ENCODE assay signal across 8 mouse cellular contexts in genomic region chr11:98963191-98964021, GRCm38 (mm10). TPM values are rescaled to one million over a fixed set of nuclear protein-coding genes. Genes with fewer than 3 reads are reported as not detected.
A peak's percentile ranks its signal among the peaks of the same experiment; 100 is the strongest.
DNase-seq lines count a peak whose midpoint lies in the region; ATAC-seq and TF ChIP-seq lines count a peak whose summit lies in the region.

No protein-coding gene starts in this region.

- H3K4me2 ChIP-seq in hindbrain, embryonic 14.5 days (replicated peaks): peak overlapping the region; percentile 98

- no peaks in the 10 kb centered on the region for H3K9me3 ChIP-seq in hindbrain, embryonic 14.5 days (ENCODE audit: control insufficient read depth, low read length)

- peaks cover 89% of the 10 kb centered on the region for H3K4me1 ChIP-seq in hindbrain, embryonic 14.5 days (replicated peaks; ENCODE audit: control insufficient read depth, insufficient read depth, low read length)
- peaks cover 43% of the 10 kb centered on the region for H3K4me1 ChIP-seq in liver, adult 2 months (ENCODE audit: control insufficient read depth, insufficient read depth, low read length)
- peaks cover 72% of the 10 kb centered on the region for H3K4me1 ChIP-seq in thymus, adult 2 months (replicated peaks; ENCODE audit: control insufficient read depth, insufficient read depth, low read length)

- H3K27me3 ChIP-seq in hindbrain, embryonic 14.5 days (ENCODE audit: control insufficient read depth, insufficient read depth, low read length): no peaks in the 10 kb centered on the region
- no peaks in the 10 kb centered on the region for H3K27me3 ChIP-seq in liver, adult 2 months (ENCODE audit: control insufficient read depth, insufficient read depth, low read length)
- H3K27me3 ChIP-seq in thymus, adult 2 months (ENCODE audit: control insufficient read depth, insufficient read depth, low read length): no peaks in the 10 kb centered on the region

- WGBS in hindbrain, embryonic 14.5 days: 1% methylated on average over 32 of the region's 32 CpGs
- 1% methylated on average over 32 of the region's 32 CpGs for WGBS in liver, adult 2 months
- WGBS in thymus, adult 2 months: 1% methylated on average over 32 of the region's 32 CpGs

- intact Hi-C loops in gastrocnemius, adult 2 months (cut with DNase I): loop anchor here (2.0 kb wide), 1 partner anchor 27 kb away; no protein-coding TSS in a partner anchor

- DNase-seq in layer of hippocampus, adult 2 months (ENCODE audit: low spot score in 2 of 2): peak in 1 of 2 experiments; percentile 47
- DNase-seq in layer of hippocampus, postnatal 36 days: no peak
- DNase-seq in brain, embryonic 14.5 days (ENCODE audit: low read depth): peak; percentile 92
- DNase-seq in gastrocnemius, adult 2 months: peak; percentile 87
- peak; percentile 72 for DNase-seq in hindbrain, embryonic 14.5 days (ENCODE audit: low spot score)
- peak; percentile 87 for DNase-seq in liver, adult 2 months (ENCODE audit: extremely low read depth, low read depth, low spot score)
- DNase-seq in thymus, adult 2 months: peak; percentile 79

- no peaks in the 10 kb centered on the region for H3K36me3 ChIP-seq in hindbrain, embryonic 14.5 days (replicated peaks; ENCODE audit: control insufficient read depth, insufficient read depth)
- H3K36me3 ChIP-seq in liver, adult 2 months (ENCODE audit: control insufficient read depth, insufficient read depth, low read length): peaks cover 6% of the 10 kb centered on the region; the same call in 1 of the 2 replicates
- peaks cover 4% of the 10 kb centered on the region; the same call in 1 of the 2 replicates for H3K36me3 ChIP-seq in thymus, adult 2 months (ENCODE audit: control insufficient read depth, insufficient read depth, low read length)

- no peak for TF ChIP-seq POLR2A in brain, embryonic 14.5 days (IDR thresholded peaks at IDR 0.05; ENCODE audit: borderline replicate concordance, extremely low read depth, insufficient read depth, insufficient read length, poor library complexity, severe bottlenecking)
- TF ChIP-seq POLR2A in liver, adult 2 months (IDR thresholded peaks at IDR 0.05; ENCODE audit: extremely low read depth, insufficient read depth, low read length): peak; percentile 34; the same call in 1 of the 2 replicates
- TF ChIP-seq POLR2A in thymus, adult 2 months (IDR thresholded peaks at IDR 0.05; ENCODE audit: control insufficient read depth, extremely low read depth, insufficient read depth, low read length, poor library complexity): 0 out of 2 replicates have a peak, but pooled peaks have one; percentile 35

- TF ChIP-seq CTCF in layer of hippocampus, adult 2 months (conservative IDR thresholded peaks at IDR 0.05): peak; percentile 55
- TF ChIP-seq CTCF in brain, embryonic 14.5 days (IDR thresholded peaks at IDR 0.05; ENCODE audit: borderline replicate concordance, extremely low read depth, insufficient read depth, insufficient read length): no peak
- no peak for TF ChIP-seq CTCF in gastrocnemius, adult 2 months (IDR thresholded peaks at IDR 0.05)
- TF ChIP-seq CTCF in liver, adult 2 months (IDR thresholded peaks at IDR 0.05; ENCODE audit: low read depth, low read length): no peak
- TF ChIP-seq CTCF in thymus, adult 2 months (IDR thresholded peaks at IDR 0.05; ENCODE audit: borderline replicate concordance, control insufficient read depth, extremely low read depth, insufficient read depth, low read length, poor library complexity): 0 out of 2 replicates have a peak, but pooled peaks have one; percentile 34

- H3K9ac ChIP-seq in hindbrain, embryonic 14.5 days: peak overlapping the region; percentile 69
- H3K9ac ChIP-seq in liver, adult 2 months (ENCODE audit: low read depth, low read length): peak overlapping the region; percentile 65

- peak overlapping the region; percentile 81 for H3K27ac ChIP-seq in layer of hippocampus, adult 2 months
- H3K27ac ChIP-seq in gastrocnemius, adult 2 months: peak overlapping the region; percentile 89
- H3K27ac ChIP-seq in hindbrain, embryonic 14.5 days: peak overlapping the region; percentile 90
- peak overlapping the region; percentile 90 for H3K27ac ChIP-seq in liver, adult 2 months (replicated peaks; ENCODE audit: insufficient read depth, low read depth, low read length)
- peak overlapping the region; percentile 93 for H3K27ac ChIP-seq in thymus, adult 2 months (ENCODE audit: control insufficient read depth, insufficient read depth, low read length)

- ATAC-seq in hindbrain, embryonic 14.5 days (ENCODE audit: low FRiP score): peak; percentile 49; the same call in 1 of the 2 replicates
- ATAC-seq in monocyte, adult 5-6 weeks (replicated peaks; ENCODE audit: insufficient number of reproducible peaks, low FRiP score, low TSS enrichment, poor library complexity, severe bottlenecking): peak; percentile 20

- peaks cover 14% of the 10 kb centered on the region; the same call in 1 of the 2 replicates for H3K79me2 ChIP-seq in liver, adult 2 months (ENCODE audit: control insufficient read depth, insufficient read depth, low read length)

- H3K4me3 ChIP-seq in layer of hippocampus, adult 2 months: peak overlapping the region; percentile 64
- peak overlapping the region; percentile 85 for H3K4me3 ChIP-seq in gastrocnemius, adult 2 months
- peak overlapping the region; percentile 59 for H3K4me3 ChIP-seq in hindbrain, embryonic 14.5 days (replicated peaks; ENCODE audit: low read length)
- H3K4me3 ChIP-seq in liver, adult 2 months (ENCODE audit: insufficient read depth, low read depth, low read length): peak overlapping the region; percentile 61
- peak overlapping the region; percentile 61 for H3K4me3 ChIP-seq in thymus, adult 2 months (ENCODE audit: control insufficient read depth, insufficient read depth, low read length)

RNA-seq across cellular contexts. Expression of gene Gjd3, which starts 19.4 kb away (rescaled TPM):
- 1 to 10 TPM; 1.3 to 2.0 TPM for total RNA-seq in layer of hippocampus, adult 2 months (2021)
- 1 to 10 TPM in 1 of 2 experiments, under 1 TPM in 1; 0.96 to 1.1 TPM for total RNA-seq in layer of hippocampus, postnatal 36 days (2021)
- polyA plus RNA-seq in brain, embryonic 14.5 days (2012; rRNA removed): 2.5 and 2.9 TPM in 2 replicates
- not detected for total RNA-seq in gastrocnemius, adult 2 months (2021)
- 0.60 and 1.4 TPM in 2 replicates for polyA plus RNA-seq in hindbrain, embryonic 14.5 days (2014; fragmentation: Nextera tagmentation; extraction: Ambion mirVana)
- not detected in 2 replicates for total RNA-seq in liver, adult 2 months (2014; rRNA removed)
- polyA plus RNA-seq in liver, adult 2 months (2012; rRNA removed): 0.11 TPM in 1 of 2 replicates, not detected in the other
- not detected in 3 replicates for total RNA-seq in monocyte, adult 5-6 weeks (2017)
- 1.3 and 1.9 TPM in 2 replicates for polyA plus RNA-seq in thymus, adult 2 months (2012; rRNA removed)

RNA-seq across cellular contexts. Expression of gene Rara, which starts 35.8 kb away (rescaled TPM):
- total RNA-seq in layer of hippocampus, adult 2 months (2021): 10 to 100 TPM; 15.4 to 19.0 TPM
- total RNA-seq in layer of hippocampus, postnatal 36 days (2021): 10 to 100 TPM; 18.5 to 18.7 TPM
- 8.4 and 14.4 TPM in 2 replicates for polyA plus RNA-seq in brain, embryonic 14.5 days (2012; rRNA removed)
- 10 to 100 TPM; 10.2 to 12.4 TPM for total RNA-seq in gastrocnemius, adult 2 months (2021)
- 18.4 and 18.7 TPM in 2 replicates for polyA plus RNA-seq in hindbrain, embryonic 14.5 days (2014; fragmentation: Nextera tagmentation; extraction: Ambion mirVana)
- total RNA-seq in liver, adult 2 months (2014; rRNA removed): 3.7 and 4.5 TPM in 2 replicates
- 14.1 and 14.6 TPM in 2 replicates for polyA plus RNA-seq in liver, adult 2 months (2012; rRNA removed)
- 61.0 to 76.9 TPM (median 62.9 TPM) in 3 replicates for total RNA-seq in monocyte, adult 5-6 weeks (2017)
- 63.5 and 74.1 TPM in 2 replicates for polyA plus RNA-seq in thymus, adult 2 months (2012; rRNA removed)

RNA-seq across cellular contexts. Expression of gene Cdc6, which starts 55.8 kb away (rescaled TPM):
- total RNA-seq in layer of hippocampus, adult 2 months (2021): under 1 TPM; 0.52 to 0.64 TPM
- total RNA-seq in layer of hippocampus, postnatal 36 days (2021): under 1 TPM; 0.50 to 0.88 TPM
- 4.5 and 6.2 TPM in 2 replicates for polyA plus RNA-seq in brain, embryonic 14.5 days (2012; rRNA removed)
- total RNA-seq in gastrocnemius, adult 2 months (2021): under 1 TPM in 1 of 2 experiments, not detected in 1; 0.11 TPM
- 4.3 and 5.2 TPM in 2 replicates for polyA plus RNA-seq in hindbrain, embryonic 14.5 days (2014; fragmentation: Nextera tagmentation; extraction: Ambion mirVana)
- total RNA-seq in liver, adult 2 months (2014; rRNA removed): 0.09 and 0.20 TPM in 2 replicates
- 0.07 TPM in 1 of 2 replicates, not detected in the other for polyA plus RNA-seq in liver, adult 2 months (2012; rRNA removed)
- 0.67 to 1.7 TPM (median 0.75 TPM) in 3 replicates for total RNA-seq in monocyte, adult 5-6 weeks (2017)
- polyA plus RNA-seq in thymus, adult 2 months (2012; rRNA removed): 8.4 and 12.2 TPM in 2 replicates

Comparison
In these comparisons a context has a peak if more than half of its experiments do, and no peak if none do; other contexts are left out.
1. DNase-seq: peak in brain, embryonic 14.5 days (single experiment), gastrocnemius, adult 2 months (single experiment), hindbrain, embryonic 14.5 days (single experiment), liver, adult 2 months (single experiment) and thymus, adult 2 months (single experiment); none in layer of hippocampus, postnatal 36 days (0 of 2).
2. CTCF ChIP-seq: peak in layer of hippocampus, adult 2 months (single experiment) and thymus, adult 2 months (single experiment); none in brain, embryonic 14.5 days (single experiment), gastrocnemius, adult 2 months (single experiment) and liver, adult 2 months (single experiment).
3. Peak in every context shown above with its lines, with median percentiles within 50 percentile points of each other: H3K27ac ChIP-seq and H3K4me3 ChIP-seq.